Mouse (Mus musculus) olfactory bulb, adult 2 months (tissue): ENCODE data around the gene Atg5.

Experiments
- CTCF ChIP-seq: fragments of 200-500 bp; IDR thresholded peaks from 2 replicates; pipeline ENCODE4 v1.5.1; 2012; ENCODE audit warnings: low read depth, mild to moderate bottlenecking, low read length, moderate library complexity; ENCODE audit not compliant: insufficient read depth
- POLR2A ChIP-seq: fragments of 200-500 bp; IDR thresholded peaks from 2 replicates; pipeline ENCODE4 v1.6.1; 2012; ENCODE audit warnings: mild to moderate bottlenecking, low read depth, low read length, moderate library complexity; ENCODE audit not compliant: insufficient read depth

GRCm38 (mm10) chr10:44367043-44367442, 98.9 kb downstream of the Atg5 start:
- TF ChIP-seq CTCF, result no peak
- no peak for TF ChIP-seq POLR2A
